Mouse (Mus musculus): Measurements from ENCODE around the gene Nrxn1.

DNA sequence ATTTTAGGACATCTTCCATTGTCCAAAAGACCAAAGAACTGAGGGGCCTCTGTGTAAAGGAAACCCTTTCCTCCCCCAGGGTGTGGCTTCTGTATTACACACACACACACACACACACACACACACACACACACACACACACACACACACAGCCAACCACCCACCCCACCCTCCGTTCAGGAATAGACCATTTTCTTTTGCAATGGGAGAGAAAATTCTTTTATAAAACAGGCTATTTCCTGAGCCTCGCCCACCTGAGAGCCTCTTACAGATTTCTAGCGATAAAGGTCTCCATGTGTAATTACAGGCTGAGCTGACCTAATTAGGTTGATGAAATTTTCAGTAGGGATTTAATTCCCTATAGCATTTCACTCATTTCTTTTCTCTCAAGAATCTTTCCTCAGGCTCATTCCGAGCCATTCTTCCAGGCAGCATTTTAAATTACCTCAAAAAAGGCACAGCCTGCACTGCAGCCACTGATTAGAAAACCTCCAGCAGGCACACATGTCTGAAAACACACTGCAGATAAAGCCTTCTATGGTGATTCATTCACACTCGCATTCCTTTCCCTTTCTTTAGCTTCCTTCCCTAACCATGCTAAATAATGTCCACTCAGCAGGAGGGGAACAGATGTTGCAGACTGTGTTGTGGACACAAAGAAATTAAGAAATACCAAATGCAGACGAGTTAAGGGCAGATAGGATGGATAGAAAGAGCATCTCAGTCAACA lies 396.6 kb downstream of the Nrxn1 start:
- TF ChIP-seq CTCF (IDR thresholded peaks at IDR 0.05; ENCODE audit: insufficient read depth, low read depth, low read length) (no peak), POLR2A (IDR thresholded peaks at IDR 0.05; ENCODE audit: insufficient read depth, low read depth, low read length) (no peak)
